Mouse (Mus musculus) embryonic facial prominence, embryonic 10.5 days (tissue): ENCODE data around the gene Eif5a. TPM values are rescaled to one million over a fixed set of nuclear protein-coding genes. Genes with fewer than 3 reads are reported as not detected.

ENCODE experiments used
- DNase-seq: peaks from one replicate; pipeline ENCODE4 v3.0.0-alpha.2; 2017; ENCODE audit warnings: low spot score
- H3K27ac ChIP-seq: fragments of 300-500 bp; sonication (generic); replicated peaks from 2 replicates; pipeline ENCODE4 v1.5.1; 2016; ENCODE audit warnings: mild to moderate bottlenecking
- H3K27me3 ChIP-seq: fragments of 300-500 bp; sonication (generic); replicated peaks from 2 replicates; pipeline ENCODE4 v1.6.1; 2016; ENCODE audit warnings: low read depth, mild to moderate bottlenecking; ENCODE audit not compliant: poor library complexity, severe bottlenecking
- H3K36me3 ChIP-seq: fragments of 300-500 bp; sonication (generic); replicated peaks from 2 replicates; pipeline ENCODE4 v1.6.1; 2016; ENCODE audit warnings: mild to moderate bottlenecking, moderate library complexity
- H3K4me1 ChIP-seq: fragments of 300-500 bp; sonication (generic); 2 replicates; pipeline ENCODE4 v1.6.1; 2016
- H3K4me3 ChIP-seq: fragments of 300-500 bp; sonication (generic); 2 replicates; pipeline ENCODE4 v1.5.1; 2016; ENCODE audit warnings: mild to moderate bottlenecking, moderate library complexity
- H3K9me3 ChIP-seq: fragments of 300-500 bp; sonication (generic); 2 replicates; pipeline ENCODE4 v1.6.1; 2016; ENCODE audit warnings: mild to moderate bottlenecking
- WGBS: fragments of 180-500 bp; shearing (Covaris S2); methylation state at CpG from one replicate; pipeline ENCODE4 v1.1.7; 2016; 5-methylcytosine and 5-hydroxymethylcytosine counted together
- polyA plus RNA-seq: library from polyadenylated mRNA; unstranded; fragments of >200 nt; fragmentation: Nextera tagmentation; extraction: Ambion mirVana; gene quantifications from 2 replicates; pipeline ENCODE4 v1.2.1, GENCODE M21; 2016

Gene Eif5a
- polyA plus RNA-seq, 1 experiment from 2014 or later, result 2,818 TPM

DNA sequence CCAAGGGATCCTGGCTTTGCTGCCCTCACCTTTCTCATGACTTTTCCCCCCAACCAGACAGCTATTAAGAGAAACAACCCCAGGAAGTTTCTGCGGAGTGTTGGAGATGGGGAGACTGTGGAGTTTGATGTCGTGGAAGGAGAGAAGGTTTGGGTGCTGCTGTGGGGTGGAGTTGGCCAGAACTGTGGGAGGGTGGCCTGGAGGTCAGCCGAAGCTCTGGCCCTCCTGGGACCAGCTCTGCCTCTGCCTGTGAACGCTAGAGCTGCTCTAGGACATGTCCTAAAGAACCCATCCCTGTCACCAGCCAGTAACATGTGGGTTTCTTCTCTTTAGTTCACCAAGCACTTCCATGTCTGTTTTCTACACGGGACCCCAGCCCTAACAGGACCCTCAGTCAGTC lies 17.4 kb upstream of the Eif5a start:
- H3K36me3 ChIP-seq, result peaks cover 28% of the 10 kb centered on the region
- no peak for DNase-seq
- peaks cover 51% of the 10 kb centered on the region for H3K4me1 ChIP-seq
- no peak overlapping the region; the same call in 1 of the 2 replicates for H3K4me3 ChIP-seq
- 74% methylated on average over 5 of the region's 5 CpGs for WGBS
- no peaks in the 10 kb centered on the region for H3K9me3 ChIP-seq
- H3K27me3 ChIP-seq, result peaks cover 59% of the 10 kb centered on the region
- no peak overlapping the region for H3K27ac ChIP-seq

GRCm38 (mm10) chr11:69938401-69938979 lies 16.7 kb upstream of the Eif5a start:
- H3K9me3 ChIP-seq, result no peaks in the 10 kb centered on the region
- 0 out of 2 replicates have a peak overlapping the region, but pooled peaks have one; percentile 75 for H3K4me3 ChIP-seq
- peaks cover 59% of the 10 kb centered on the region for H3K27me3 ChIP-seq
- no peak for DNase-seq
- WGBS, result 21% methylated on average over 9 of the region's 9 CpGs
- no peak overlapping the region; the same call in 1 of the 2 replicates for H3K27ac ChIP-seq
- peaks cover 21% of the 10 kb centered on the region for H3K36me3 ChIP-seq
- peaks cover 54% of the 10 kb centered on the region for H3K4me1 ChIP-seq

DNA sequence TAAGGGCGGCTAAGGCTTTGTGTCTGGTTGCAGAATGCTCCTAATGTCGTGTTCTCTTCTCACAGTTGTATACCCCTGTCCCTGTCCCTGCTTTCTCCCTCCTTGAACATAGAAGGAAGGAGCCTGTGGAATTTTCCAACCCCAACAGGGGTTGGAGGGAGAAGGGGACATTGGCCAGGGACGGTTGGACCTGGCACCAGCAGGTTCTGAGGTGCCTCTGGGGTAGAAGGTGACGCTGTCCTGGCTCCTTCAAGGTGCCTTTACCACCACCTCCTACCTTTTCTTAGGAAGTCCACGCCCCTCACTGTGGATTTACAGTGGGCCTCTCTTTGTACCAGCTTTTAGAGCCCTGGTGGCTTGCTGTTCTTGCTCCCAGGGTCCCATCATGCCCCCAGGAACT lies 16.1 kb upstream of the Eif5a start:
- H3K9me3 ChIP-seq, result no peaks in the 10 kb centered on the region
- no peak for DNase-seq
- no peak overlapping the region for H3K27ac ChIP-seq
- 0 out of 2 replicates have a peak overlapping the region, but pooled peaks have one; percentile 75 for H3K4me3 ChIP-seq
- 64% methylated on average over 5 of the region's 5 CpGs for WGBS
- H3K4me1 ChIP-seq, result peaks cover 54% of the 10 kb centered on the region
- peaks cover 60% of the 10 kb centered on the region for H3K27me3 ChIP-seq
- H3K36me3 ChIP-seq, result peaks cover 15% of the 10 kb centered on the region

DNA sequence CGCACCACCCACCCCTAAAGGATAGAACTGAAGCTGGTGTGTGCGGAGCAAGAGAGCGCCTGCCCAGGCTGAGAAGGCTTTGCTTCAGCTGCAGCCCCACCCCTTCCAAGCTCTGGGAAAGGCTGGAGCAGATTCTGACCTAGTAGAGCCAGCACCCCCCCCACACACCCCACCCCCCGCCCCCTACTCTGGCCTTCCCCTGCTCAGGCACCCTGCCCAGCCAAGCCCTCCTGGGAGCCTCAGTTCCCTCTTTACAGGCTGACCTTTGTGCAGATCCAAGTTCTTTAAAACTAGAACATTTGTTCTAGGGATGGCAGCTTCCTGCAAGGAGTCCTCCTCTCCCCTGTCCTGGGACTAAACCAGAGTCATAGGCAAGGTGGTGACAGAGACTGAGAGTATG lies 15.6 kb upstream of the Eif5a start:
- H3K9me3 ChIP-seq, result no peaks in the 10 kb centered on the region
- no peak overlapping the region for H3K27ac ChIP-seq
- peak overlapping the region; percentile 75; the same call in 1 of the 2 replicates for H3K4me3 ChIP-seq
- H3K36me3 ChIP-seq, result peaks cover 10% of the 10 kb centered on the region
- H3K27me3 ChIP-seq, result peaks cover 62% of the 10 kb centered on the region
- H3K4me1 ChIP-seq, result peaks cover 54% of the 10 kb centered on the region
- no peak for DNase-seq
- 38% methylated on average over 4 of the region's 4 CpGs for WGBS

- no peak for DNase-seq
- H3K36me3 ChIP-seq, result peaks cover 4% of the 10 kb centered on the region; the same call in 1 of the 2 replicates
- no peak overlapping the region for H3K27ac ChIP-seq
- no peaks in the 10 kb centered on the region for H3K9me3 ChIP-seq
- H3K4me1 ChIP-seq, result peaks cover 54% of the 10 kb centered on the region
- WGBS, result 54% methylated on average over 9 of the region's 9 CpGs
- H3K4me3 ChIP-seq, result peak overlapping the region; percentile 75
- H3K27me3 ChIP-seq, result peaks cover 62% of the 10 kb centered on the region
These were observed 15.1 kb upstream of the Eif5a start for GRCm38 (mm10) chr11:69936714-69937347.

GRCm38 (mm10) chr11:69936156-69936555 lies 14.4 kb upstream of the Eif5a start:
- Histone ChIP-seq H3K27me3 (peaks cover 62% of the 10 kb centered on the region), H3K9me3 (no peaks in the 10 kb centered on the region), H3K4me3 (peak overlapping the region; percentile 75), H3K36me3 (no peaks in the 10 kb centered on the region), H3K27ac (peak overlapping the region; percentile 86), H3K4me1 (peaks cover 54% of the 10 kb centered on the region)
- DNase-seq, result peak; percentile 50
- 2% methylated on average over 30 of the region's 30 CpGs for WGBS

GRCm38 (mm10) chr11:69935137-69935879 lies 13.6 kb upstream of the Eif5a start, which contains the start of gene Ybx2:
TSS of gene Ybx2 (plus strand) at chr11:69935796.
- Histone ChIP-seq H3K9me3 (no peaks in the 10 kb centered on the region), H3K4me3 (peak within 1 kb of the TSS; percentile 75), H3K36me3 (no peaks in the 10 kb centered on the region), H3K4me1 (peaks cover 54% of the 10 kb centered on the region), H3K27me3 (peaks cover 59% of the 10 kb centered on the region), H3K27ac (peak within 1 kb of the TSS; percentile 86)
- peak; percentile 97 for DNase-seq
- WGBS, result 1% methylated on average over 62 of the region's 62 CpGs

- no peaks in the 10 kb centered on the region for H3K36me3 ChIP-seq
- peak overlapping the region; percentile 86; the same call in 1 of the 2 replicates for H3K27ac ChIP-seq
- WGBS, result 20% methylated on average over 6 of the region's 6 CpGs
- H3K4me3 ChIP-seq, result peak overlapping the region; percentile 75
- H3K4me1 ChIP-seq, result peaks cover 54% of the 10 kb centered on the region
- no peaks in the 10 kb centered on the region for H3K9me3 ChIP-seq
- DNase-seq, result no peak
- peaks cover 55% of the 10 kb centered on the region for H3K27me3 ChIP-seq
These were observed 12.9 kb upstream of the Eif5a start for GRCm38 (mm10) chr11:69934681-69935080.

DNA sequence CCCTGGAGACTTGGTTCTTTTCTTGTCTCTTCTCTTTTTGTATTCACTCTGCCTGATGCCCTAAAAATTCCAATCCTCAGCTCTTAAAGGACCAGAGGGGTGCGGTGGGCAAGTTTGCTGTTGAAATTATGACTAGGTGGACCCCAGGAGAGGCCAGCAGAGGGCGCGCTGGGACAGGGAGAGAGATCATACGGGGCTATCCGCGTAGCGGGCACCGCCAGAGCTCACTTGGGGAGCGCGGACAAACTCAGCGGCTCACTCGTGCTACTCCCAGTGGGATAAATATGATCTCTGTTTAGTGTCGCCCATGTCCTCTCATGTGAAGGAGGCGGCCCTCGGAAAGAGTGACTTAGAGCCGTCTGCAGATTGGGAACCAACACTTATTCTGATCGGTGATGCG lies 12.4 kb upstream of the Eif5a start:
- Histone ChIP-seq H3K4me1 (peaks cover 50% of the 10 kb centered on the region), H3K27ac (0 out of 2 replicates have a peak overlapping the region, but pooled peaks have one; percentile 1), H3K36me3 (no peaks in the 10 kb centered on the region), H3K4me3 (peak overlapping the region; percentile 75), H3K27me3 (peaks cover 50% of the 10 kb centered on the region), H3K9me3 (no peaks in the 10 kb centered on the region)
- DNase-seq, result peak; percentile 96
- 1% methylated on average over 18 of the region's 18 CpGs for WGBS

DNA sequence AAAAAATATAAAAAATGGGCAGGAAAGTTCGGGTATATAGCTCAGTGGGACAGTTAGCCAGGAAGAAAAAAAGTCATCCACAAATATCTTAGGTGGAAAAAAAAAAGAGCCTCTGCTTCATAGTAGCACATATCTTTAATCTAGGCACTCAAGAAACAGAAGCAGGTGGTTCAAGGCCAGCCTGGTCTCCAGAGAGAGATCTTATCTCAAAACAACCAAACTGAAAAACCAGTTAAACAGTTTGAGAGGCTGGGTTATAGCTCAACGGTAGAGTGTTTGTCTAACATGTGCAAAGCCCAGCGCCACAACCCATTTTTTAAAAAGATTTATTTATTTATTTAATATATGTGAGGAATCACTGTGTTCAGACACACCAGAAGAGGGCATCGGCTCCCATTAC lies 11.3 kb upstream of the Eif5a start:
- Histone ChIP-seq H3K36me3 (no peaks in the 10 kb centered on the region), H3K27me3 (peaks cover 39% of the 10 kb centered on the region), H3K9me3 (no peaks in the 10 kb centered on the region), H3K4me3 (no peak overlapping the region), H3K4me1 (peaks cover 39% of the 10 kb centered on the region), H3K27ac (no peak overlapping the region)
- WGBS, result 80% methylated on average over 4 of the region's 4 CpGs
- no peak for DNase-seq

- WGBS, result 40% methylated on average over 3 of the region's 3 CpGs
- peaks cover 31% of the 10 kb centered on the region for H3K27me3 ChIP-seq
- H3K4me3 ChIP-seq, result no peak overlapping the region
- peaks cover 33% of the 10 kb centered on the region for H3K4me1 ChIP-seq
- DNase-seq, result no peak
- H3K36me3 ChIP-seq, result no peaks in the 10 kb centered on the region
- H3K9me3 ChIP-seq, result no peaks in the 10 kb centered on the region
- no peak overlapping the region for H3K27ac ChIP-seq
These were observed 10.5 kb upstream of the Eif5a start for GRCm38 (mm10) chr11:69932254-69932653.

DNA sequence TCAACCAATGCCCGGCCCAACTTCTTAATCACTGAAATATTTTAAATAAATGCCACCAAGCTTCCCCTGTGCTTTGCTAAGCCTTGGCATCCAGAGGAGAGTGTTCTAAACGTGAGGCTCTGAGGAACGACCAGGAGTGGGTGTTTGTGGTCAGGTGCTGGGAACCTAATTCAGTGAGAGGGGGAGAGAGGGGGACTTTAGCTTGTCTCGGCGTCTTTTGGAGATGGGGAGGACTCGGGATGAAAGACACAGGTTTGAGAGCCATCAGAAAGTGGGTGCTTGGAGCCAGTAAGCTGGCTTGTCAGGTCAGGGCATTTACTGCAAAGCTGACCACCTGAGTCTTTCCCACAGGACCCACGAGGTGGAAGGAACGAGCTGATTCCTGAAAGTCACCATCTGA lies 10.0 kb upstream of the Eif5a start:
- Histone ChIP-seq H3K4me3 (no peak overlapping the region), H3K27ac (no peak overlapping the region), H3K36me3 (no peaks in the 10 kb centered on the region), H3K9me3 (no peaks in the 10 kb centered on the region), H3K27me3 (peaks cover 26% of the 10 kb centered on the region), H3K4me1 (peaks cover 28% of the 10 kb centered on the region)
- WGBS, result 74% methylated on average over 8 of the region's 8 CpGs
- no peak for DNase-seq
